Mouse (Mus musculus) kidney, postnatal 0 days (tissue): ENCODE measurements around the gene Pde4a. TPM values are rescaled to one million over a fixed set of nuclear protein-coding genes. Genes with fewer than 3 reads are reported as not detected.
A peak's percentile ranks its signal among the peaks of the same experiment; 100 is the strongest.

Experiments
- ATAC-seq: fragments of 200-750 bp; cut with Nextera tagmentation; replicated peaks from 2 replicates; pipeline ENCODE4 v1.8.0; 2017; ENCODE audit warnings: low read depth, moderate number of reproducible peaks, moderate TSS enrichment, moderate library complexity; ENCODE audit not compliant: low FRiP score
- DNase-seq: peaks from one replicate; pipeline ENCODE4 v3.0.0-alpha.2; 2016; ENCODE audit warnings: low spot score
- H3K27ac ChIP-seq: fragments of 300-500 bp; sonication (generic); 2 replicates; pipeline ENCODE4 v1.5.1; 2014; ENCODE audit warnings: mild to moderate bottlenecking
- H3K27me3 ChIP-seq: fragments of 300-500 bp; sonication (generic); 2 replicates; pipeline ENCODE4 v1.6.1; 2014; ENCODE audit warnings: low read length, mixed read lengths; ENCODE audit not compliant: insufficient read depth
- H3K36me3 ChIP-seq: fragments of 300-500 bp; sonication (generic); 2 replicates; pipeline ENCODE4 v1.6.1; 2014; ENCODE audit warnings: low read length, mixed read lengths; ENCODE audit not compliant: insufficient read depth
- H3K4me1 ChIP-seq: fragments of 300-500 bp; sonication (generic); replicated peaks from 2 replicates; pipeline ENCODE4 v1.6.1; 2014; ENCODE audit warnings: antibody characterized with exemption, low read length, mixed read lengths; ENCODE audit not compliant: insufficient read depth
- H3K4me2 ChIP-seq: fragments of 300-500 bp; sonication (generic); 2 replicates; pipeline ENCODE4 v1.6.1; 2014; ENCODE audit warnings: mild to moderate bottlenecking, low read length, moderate library complexity, mixed read lengths
- H3K4me3 ChIP-seq: fragments of 300-500 bp; sonication (generic); replicated peaks from 2 replicates; pipeline ENCODE4 v1.5.1; 2014; ENCODE audit warnings: low read depth, low read length
- H3K9ac ChIP-seq: fragments of 300-500 bp; sonication (generic); 2 replicates; pipeline ENCODE4 v1.6.1; 2014; ENCODE audit warnings: low read depth, low read length
- H3K9me3 ChIP-seq: fragments of 300-500 bp; sonication (generic); replicated peaks from 2 replicates; pipeline ENCODE4 v1.6.1; 2016; ENCODE audit warnings: low read length, inconsistent platforms, mixed read lengths
- CTCF ChIP-seq: IDR thresholded peaks from 2 replicates; pipeline ENCODE4 v1.5.1; 2016; ENCODE audit warnings: antibody characterized with exemption, low read depth, mild to moderate bottlenecking, moderate library complexity
- WGBS: fragments of 180-500 bp; shearing (Covaris S2); extraction: QIAGEN DNeasy Blood & Tissue Kit; methylation state at CpG from one replicate; pipeline ENCODE4 v1.1.7; 2014; 5-methylcytosine and 5-hydroxymethylcytosine counted together
- polyA plus RNA-seq: library from polyadenylated mRNA; unstranded; fragments of >200 nt; fragmentation: Nextera tagmentation; extraction: Ambion mirVana; gene quantifications from 2 replicates; pipeline ENCODE4 v1.2.1, GENCODE M21; 2015

Pde4a gene
- polyA plus RNA-seq, 1 experiment from 2014 or later, result 8.2 TPM

DNA sequence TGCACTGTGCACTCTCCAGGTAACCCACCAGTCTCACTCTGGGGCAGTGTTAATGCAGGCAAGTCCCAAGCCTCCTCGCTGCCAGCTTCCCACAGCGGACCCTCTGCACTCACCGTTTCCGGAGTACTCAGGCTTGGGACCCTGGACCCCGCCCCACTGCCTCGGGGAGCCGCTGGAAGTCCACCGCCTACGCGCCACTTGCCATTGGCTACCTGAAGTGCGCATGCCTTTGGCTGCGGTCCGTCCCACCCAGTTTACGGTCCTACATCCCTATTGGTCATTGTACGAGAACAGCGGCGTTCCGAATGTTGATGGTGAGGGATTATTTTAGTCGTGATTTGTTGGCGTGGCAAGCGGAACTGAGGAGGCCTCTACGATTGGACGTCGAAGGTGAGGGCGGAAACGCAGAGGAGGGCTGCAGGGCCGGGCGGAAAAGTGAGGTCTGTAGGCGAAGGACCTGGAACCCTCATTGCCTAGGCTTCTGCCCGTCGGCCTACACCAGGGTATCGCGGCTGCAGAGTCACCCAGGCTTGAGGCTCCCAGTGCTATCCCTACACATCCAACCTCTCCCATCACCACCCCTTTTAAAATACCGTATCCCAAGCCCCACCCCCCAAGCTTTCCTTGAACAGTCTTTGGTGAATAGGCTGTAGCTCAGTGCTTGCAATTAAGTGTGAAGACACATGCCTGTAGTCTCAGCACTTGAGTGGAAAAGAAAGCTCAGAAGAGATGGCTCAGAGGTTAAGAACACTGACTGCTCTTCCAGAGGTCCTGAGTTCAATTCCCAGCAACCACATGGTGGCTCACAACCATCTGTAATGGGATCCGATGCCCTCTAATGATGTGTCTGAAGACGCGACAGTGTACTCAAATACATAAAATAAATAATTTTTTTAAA lies 34.2 kb upstream of the Pde4a start, which contains the start of gene Tyk2:
TSS of gene Tyk2 (minus strand) at position 185 of the 898 bp plus-strand sequence.
- H3K27ac ChIP-seq, result peak within 1 kb of the TSS; percentile 70
- H3K36me3 ChIP-seq, result peaks cover 8% of the 10 kb centered on the region; the same call in 1 of the 2 replicates
- peak within 1 kb of the TSS; percentile 68 for H3K4me2 ChIP-seq
- DNase-seq, result peak; percentile 99
- peak within 1 kb of the TSS; percentile 57 for H3K9ac ChIP-seq
- peak within 1 kb of the TSS; percentile 61 for H3K4me3 ChIP-seq
- 0 out of 2 replicates have a peak, but pooled peaks cover 3% of the 10 kb centered on the region for H3K4me1 ChIP-seq
- peak; percentile 95 for ATAC-seq
- WGBS, result 6% methylated on average over 37 of the region's 37 CpGs
- no peaks in the 10 kb centered on the region for H3K27me3 ChIP-seq
- 0 out of 2 replicates have a peak, but pooled peaks have one; percentile 11 for TF ChIP-seq CTCF
- no peaks in the 10 kb centered on the region for H3K9me3 ChIP-seq

DNA sequence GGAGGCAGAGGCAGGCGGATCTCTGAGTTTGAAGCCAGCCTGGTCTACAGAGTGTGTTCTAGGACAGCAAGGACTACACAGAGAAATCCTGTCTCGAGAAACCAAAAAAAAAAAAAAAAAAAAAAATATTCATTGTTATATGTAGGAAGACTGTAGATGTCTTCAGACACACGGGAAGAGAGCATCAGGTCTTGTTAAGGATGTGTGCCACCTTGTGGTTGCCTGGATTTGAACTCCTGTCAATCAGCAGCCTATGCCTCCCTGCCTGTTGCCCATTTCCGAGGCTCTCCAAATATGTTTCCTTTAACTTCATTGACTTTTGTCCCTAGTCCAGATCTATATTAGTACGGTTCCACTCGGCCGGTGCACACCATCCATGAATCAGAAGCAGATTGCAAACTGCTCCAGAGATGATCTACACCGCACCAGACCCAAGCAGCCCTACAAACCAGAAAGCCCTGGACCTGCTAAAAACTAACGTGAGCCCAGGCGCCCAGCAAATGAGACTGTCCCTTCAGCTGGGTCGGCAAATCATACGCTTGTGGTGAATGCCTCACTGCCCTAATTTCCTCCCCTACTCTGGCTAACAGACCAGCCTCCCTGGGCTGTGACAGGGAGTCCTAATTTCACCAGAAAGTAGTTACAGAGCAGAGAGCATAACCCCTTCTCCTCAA lies 33.3 kb upstream of the Pde4a start:
- no peak overlapping the region for H3K4me2 ChIP-seq
- no peaks in the 10 kb centered on the region for H3K27me3 ChIP-seq
- H3K9ac ChIP-seq, result no peak overlapping the region
- no peak for DNase-seq
- H3K27ac ChIP-seq, result no peak overlapping the region
- ATAC-seq, result no peak
- H3K4me3 ChIP-seq, result no peak overlapping the region
- WGBS, result 77% methylated on average over 12 of the region's 12 CpGs
- 0 out of 2 replicates have a peak, but pooled peaks cover 3% of the 10 kb centered on the region for H3K4me1 ChIP-seq
- H3K36me3 ChIP-seq, result no peaks in the 10 kb centered on the region
- no peaks in the 10 kb centered on the region for H3K9me3 ChIP-seq
- peak; percentile 50 for TF ChIP-seq CTCF

DNA sequence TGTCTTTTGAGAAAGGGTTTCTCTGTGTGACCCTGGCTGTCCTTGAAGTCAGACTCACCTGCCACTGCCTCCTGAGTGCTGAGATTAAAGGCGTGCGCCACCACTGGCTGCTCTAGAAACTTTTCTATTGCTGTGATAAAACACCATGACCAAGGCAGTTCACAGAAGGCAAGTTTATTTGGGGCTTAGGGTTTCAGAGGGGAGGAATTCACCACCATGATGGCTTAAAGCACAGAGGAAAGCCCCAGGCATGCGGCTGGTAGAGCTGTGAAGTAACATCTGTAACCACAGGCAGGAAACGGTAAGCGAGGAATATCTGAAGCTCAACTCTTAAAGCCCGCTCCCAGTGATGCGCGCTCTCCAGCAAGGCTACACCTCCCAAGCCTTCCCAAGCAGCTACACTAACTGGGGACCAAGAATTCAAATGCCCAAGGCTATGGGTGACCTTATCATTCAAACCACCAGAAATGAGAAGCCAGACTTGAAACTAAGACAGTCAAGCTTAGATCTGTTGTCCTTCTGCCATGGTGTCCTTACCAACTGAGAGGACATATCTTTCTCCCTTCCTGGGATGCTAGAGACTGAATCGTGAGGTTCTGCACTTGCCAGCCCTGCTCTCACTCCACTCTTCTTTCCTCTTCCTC lies 32.3 kb upstream of the Pde4a start:
- H3K4me1 ChIP-seq, result 0 out of 2 replicates have a peak, but pooled peaks cover 3% of the 10 kb centered on the region
- no peaks in the 10 kb centered on the region for H3K36me3 ChIP-seq
- DNase-seq, result no peak
- H3K4me2 ChIP-seq, result no peak overlapping the region
- no peak; the same call in 1 of the 2 replicates for TF ChIP-seq CTCF
- WGBS, result 74% methylated on average over 9 of the region's 9 CpGs
- no peak overlapping the region for H3K9ac ChIP-seq
- no peaks in the 10 kb centered on the region for H3K9me3 ChIP-seq
- no peak overlapping the region for H3K4me3 ChIP-seq
- no peak overlapping the region for H3K27ac ChIP-seq
- H3K27me3 ChIP-seq, result no peaks in the 10 kb centered on the region
- no peak for ATAC-seq

DNA sequence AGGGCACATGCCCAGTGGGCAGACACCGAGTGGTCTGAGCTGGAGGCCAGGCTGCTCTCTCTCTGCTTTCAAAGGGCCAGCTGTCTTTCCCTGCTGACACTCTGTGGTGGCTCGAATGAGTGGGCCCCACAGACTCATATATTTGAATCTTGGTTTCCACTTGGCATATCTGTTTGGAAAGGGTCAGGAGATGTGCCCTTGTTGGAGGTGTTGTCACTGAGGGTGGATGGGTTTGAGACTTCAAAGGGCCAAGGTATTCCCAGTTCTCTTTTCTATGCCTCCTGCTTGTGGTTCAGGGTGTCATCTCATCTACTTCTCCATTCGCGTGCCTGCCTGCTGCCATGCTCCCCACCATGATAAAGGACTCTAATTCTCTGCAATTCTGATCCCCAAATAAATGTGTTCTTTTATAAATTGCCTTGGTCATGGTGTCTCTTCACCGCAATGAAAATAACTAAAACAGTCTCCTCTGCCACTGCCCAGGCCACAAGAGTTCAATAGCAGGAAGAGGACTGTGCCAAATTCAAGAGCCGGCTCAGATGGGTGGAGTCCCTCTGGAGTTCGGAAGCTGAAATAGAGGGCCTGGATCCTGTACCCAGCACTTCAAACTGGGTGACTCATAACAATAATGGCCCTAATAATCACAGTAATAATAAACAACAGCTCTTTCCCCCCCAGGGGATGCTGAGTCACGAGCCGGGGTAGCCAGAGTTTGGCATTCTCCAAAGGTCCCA lies 30.8 kb upstream of the Pde4a start:
- no peaks in the 10 kb centered on the region for H3K9me3 ChIP-seq
- no peaks in the 10 kb centered on the region for H3K27me3 ChIP-seq
- TF ChIP-seq CTCF, result no peak
- peak overlapping the region; percentile 19 for H3K27ac ChIP-seq
- H3K4me2 ChIP-seq, result no peak overlapping the region
- DNase-seq (peak; percentile 28), ATAC-seq (no peak)
- H3K9ac ChIP-seq, result no peak overlapping the region
- H3K4me1 ChIP-seq, result 0 out of 2 replicates have a peak, but pooled peaks cover 3% of the 10 kb centered on the region
- H3K36me3 ChIP-seq, result peaks cover 11% of the 10 kb centered on the region
- no peak overlapping the region for H3K4me3 ChIP-seq
- WGBS, result 54% methylated on average over 9 of the region's 9 CpGs

DNA sequence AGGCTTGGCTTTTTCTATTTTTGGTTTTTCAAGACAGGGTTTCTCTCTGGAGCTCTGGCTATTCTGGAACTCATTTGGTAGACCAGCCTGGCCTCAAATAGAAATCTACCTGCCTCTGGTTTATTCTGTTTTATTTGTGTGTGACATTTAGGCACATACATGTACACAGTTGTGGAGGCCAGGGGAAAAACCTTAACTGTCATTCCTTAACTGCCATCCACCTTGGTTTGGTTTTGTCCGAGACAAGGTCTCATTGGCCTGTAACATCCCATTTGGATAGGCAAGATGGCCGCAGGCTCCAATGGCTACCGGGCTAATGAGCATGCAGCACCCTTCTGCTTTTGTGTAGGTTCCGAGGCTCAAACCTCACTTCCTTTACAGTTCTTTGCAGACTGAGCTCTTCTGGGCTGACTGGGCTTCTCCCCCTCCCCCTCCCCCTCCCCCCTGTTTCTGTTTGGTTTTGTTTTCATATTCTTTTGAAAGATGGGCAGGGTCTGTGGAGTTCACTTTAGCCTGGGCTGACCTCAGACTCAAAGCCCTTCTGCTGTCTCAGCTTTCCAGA lies 30.1 kb upstream of the Pde4a start:
- WGBS, result 72% methylated on average over 4 of the region's 4 CpGs
- no peak for ATAC-seq
- Histone ChIP-seq H3K4me2 (no peak overlapping the region), H3K9me3 (no peaks in the 10 kb centered on the region), H3K27me3 (no peaks in the 10 kb centered on the region), H3K4me1 (no peaks in the 10 kb centered on the region), H3K9ac (no peak overlapping the region), H3K4me3 (no peak overlapping the region), H3K27ac (peak overlapping the region; percentile 19; the same call in 1 of the 2 replicates), H3K36me3 (peaks cover 18% of the 10 kb centered on the region)
- TF ChIP-seq CTCF, result no peak
- DNase-seq, result no peak
